Mouse (Mus musculus) midbrain, embryonic 12.5 days (tissue): ENCODE measurements at regions not wholly inside any gene's neighbourhood (a gene's known extent, or its start where the extent isn't known, plus 50 kb on each side); places are given as distances from the start of the nearest gene placed in this dataset.
A peak's percentile ranks its signal among the peaks of the same experiment; 100 is the strongest.
"Not testable (repeated sequence)": the region's sequence is repeated elsewhere in the genome, so short reads cannot be mapped to it uniquely, and the experiment has no call there.

ENCODE experiments used
- ATAC-seq: fragments of 200-750 bp; cut with Nextera tagmentation; 2 replicates; pipeline ENCODE4 v1.8.0; 2017; ENCODE audit warnings: low read depth, moderate TSS enrichment, moderate library complexity; ENCODE audit not compliant: low FRiP score
- H3K27ac ChIP-seq: fragments of 300-500 bp; sonication (generic); replicated peaks from 2 replicates; pipeline ENCODE4 v1.5.1; 2016; ENCODE audit warnings: mild to moderate bottlenecking
- H3K27me3 ChIP-seq: fragments of 300-500 bp; sonication (generic); 2 replicates; pipeline ENCODE4 v1.6.1; 2016; ENCODE audit warnings: mild to moderate bottlenecking
- H3K36me3 ChIP-seq: fragments of 300-500 bp; sonication (generic); 2 replicates; pipeline ENCODE4 v1.6.1; 2016
- H3K4me1 ChIP-seq: fragments of 300-500 bp; sonication (generic); 2 replicates; pipeline ENCODE4 v1.6.1; 2016
- H3K4me2 ChIP-seq: fragments of 300-500 bp; sonication (generic); replicated peaks from 2 replicates; pipeline ENCODE4 v1.6.1; 2016; ENCODE audit warnings: mild to moderate bottlenecking, moderate library complexity
- H3K4me3 ChIP-seq: fragments of 300-500 bp; sonication (generic); 2 replicates; pipeline ENCODE4 v1.5.1; 2016; ENCODE audit warnings: mild to moderate bottlenecking
- H3K9ac ChIP-seq: fragments of 300-500 bp; sonication (generic); replicated peaks from 2 replicates; pipeline ENCODE4 v1.6.1; 2016; ENCODE audit warnings: mild to moderate bottlenecking, moderate library complexity
- H3K9me3 ChIP-seq: fragments of 300-500 bp; sonication (generic); 2 replicates; pipeline ENCODE4 v1.6.1; 2016; ENCODE audit warnings: mild to moderate bottlenecking
- WGBS: fragments of 180-500 bp; shearing (Covaris S2); methylation state at CpG from one replicate; pipeline ENCODE4 v1.1.7; 2016; 5-methylcytosine and 5-hydroxymethylcytosine counted together

DNA sequence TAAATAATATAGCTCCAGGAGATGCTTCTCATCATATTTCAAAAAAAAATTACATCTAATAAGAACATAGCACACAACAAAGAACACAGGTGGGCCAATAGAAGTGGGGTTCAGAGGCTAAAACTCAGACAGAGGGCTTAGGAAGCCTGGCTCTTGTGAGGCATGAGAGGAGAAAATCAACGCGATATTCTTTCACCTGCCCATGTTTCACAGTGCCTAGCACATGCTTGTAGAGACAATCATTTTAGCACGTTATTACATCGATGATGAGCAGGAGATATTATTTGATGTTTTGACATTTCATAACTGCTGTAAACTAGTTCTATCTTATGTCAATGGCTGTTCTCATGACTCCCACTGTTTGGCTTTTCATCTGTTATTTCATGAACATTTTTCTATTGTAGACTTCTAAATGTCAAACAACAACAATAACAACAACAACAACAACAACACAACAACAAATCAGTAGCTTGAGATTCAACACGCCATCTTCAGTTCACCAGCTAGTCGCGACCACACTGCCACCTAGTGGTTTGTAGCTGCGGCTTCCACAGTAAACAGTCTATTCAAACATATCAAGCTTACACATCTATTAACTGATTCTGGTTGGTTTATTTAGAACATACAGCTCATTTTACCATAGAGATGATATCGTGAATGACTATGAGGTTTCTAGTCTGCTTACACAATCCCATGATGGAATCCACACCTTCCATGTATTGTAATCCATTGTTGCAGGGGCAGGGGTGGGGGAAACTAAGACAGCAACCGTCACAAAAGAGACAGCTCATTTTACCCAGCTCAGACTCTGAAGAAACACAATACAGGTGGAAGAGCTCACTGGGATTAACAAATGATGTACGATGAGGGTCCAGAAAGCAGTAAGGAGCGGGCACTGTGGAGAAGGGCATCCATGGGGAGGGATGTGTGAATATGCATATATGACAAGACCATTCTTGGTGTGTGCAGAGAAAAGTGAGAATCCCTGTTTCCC lies 60.5 kb upstream of the Tmem200a start:
- no peaks in the 10 kb centered on the region for H3K36me3 ChIP-seq
- peak; percentile 69 for ATAC-seq
- WGBS, result 32% methylated on average over 12 of the region's 12 CpGs
- H3K9ac ChIP-seq, result no peak overlapping the region
- H3K27me3 ChIP-seq, result no peaks in the 10 kb centered on the region
- H3K27ac ChIP-seq, result no peak overlapping the region
- H3K9me3 ChIP-seq, result no peaks in the 10 kb centered on the region
- no peaks in the 10 kb centered on the region for H3K4me1 ChIP-seq
- H3K4me2 ChIP-seq, result no peak overlapping the region
- H3K4me3 ChIP-seq, result no peak overlapping the region

DNA sequence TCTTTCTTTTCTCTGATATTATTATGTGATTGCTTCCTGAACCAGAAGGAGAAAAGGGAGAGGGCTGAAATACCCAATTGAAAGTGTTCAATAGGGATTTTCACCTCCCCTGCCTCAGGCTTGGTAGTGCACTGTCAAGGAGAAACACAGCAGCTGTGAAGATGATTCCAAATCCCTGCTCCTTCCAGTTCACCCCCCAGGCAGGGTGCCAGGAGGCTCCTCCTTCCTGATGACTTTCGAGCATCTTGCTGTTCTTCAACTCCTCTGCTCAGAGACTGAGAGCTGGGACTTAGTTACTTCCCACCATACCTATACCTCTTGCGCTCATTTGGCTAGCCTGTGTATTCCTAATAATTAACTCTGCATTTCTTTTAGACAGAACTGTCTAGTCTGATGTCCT lies 73.7 kb upstream of the Tmem200a start:
- ATAC-seq, result no peak
- 78% methylated on average over 2 of the region's 2 CpGs for WGBS
- no peaks in the 10 kb centered on the region for H3K36me3 ChIP-seq
- H3K4me2 ChIP-seq, result no peak overlapping the region
- H3K9ac ChIP-seq, result no peak overlapping the region
- H3K4me3 ChIP-seq, result no peak overlapping the region
- no peaks in the 10 kb centered on the region for H3K4me1 ChIP-seq
- H3K27me3 ChIP-seq, result no peaks in the 10 kb centered on the region
- H3K27ac ChIP-seq, result no peak overlapping the region
- H3K9me3 ChIP-seq, result no peaks in the 10 kb centered on the region

DNA sequence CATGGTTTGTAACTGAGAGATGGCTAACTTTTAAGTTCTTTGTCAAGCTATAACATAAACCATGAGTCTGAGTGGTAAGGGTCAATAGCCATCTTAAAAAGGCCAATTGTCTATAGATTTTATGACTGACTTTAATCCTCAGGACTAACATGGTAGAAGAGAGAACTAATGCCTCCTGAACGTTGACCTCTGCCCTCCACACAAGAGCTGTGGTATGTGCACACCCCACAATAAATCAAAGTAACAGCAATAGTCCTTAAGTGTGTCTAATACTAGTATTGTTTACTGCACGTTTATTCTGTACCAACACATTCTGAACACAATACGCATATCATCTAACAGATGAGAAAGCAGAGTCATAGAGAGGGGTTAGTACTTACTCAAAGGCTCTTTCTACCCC lies 70.7 kb upstream of the Samd3 start:
- WGBS, result 33% methylated on average over 3 of the region's 3 CpGs
- no peak for ATAC-seq
- Histone ChIP-seq H3K36me3 (no peaks in the 10 kb centered on the region), H3K27ac (no peak overlapping the region), H3K4me2 (no peak overlapping the region), H3K27me3 (0 out of 2 replicates have a peak, but pooled peaks cover 4% of the 10 kb centered on the region), H3K4me3 (no peak overlapping the region), H3K4me1 (no peaks in the 10 kb centered on the region), H3K9ac (no peak overlapping the region), H3K9me3 (no peaks in the 10 kb centered on the region)

DNA sequence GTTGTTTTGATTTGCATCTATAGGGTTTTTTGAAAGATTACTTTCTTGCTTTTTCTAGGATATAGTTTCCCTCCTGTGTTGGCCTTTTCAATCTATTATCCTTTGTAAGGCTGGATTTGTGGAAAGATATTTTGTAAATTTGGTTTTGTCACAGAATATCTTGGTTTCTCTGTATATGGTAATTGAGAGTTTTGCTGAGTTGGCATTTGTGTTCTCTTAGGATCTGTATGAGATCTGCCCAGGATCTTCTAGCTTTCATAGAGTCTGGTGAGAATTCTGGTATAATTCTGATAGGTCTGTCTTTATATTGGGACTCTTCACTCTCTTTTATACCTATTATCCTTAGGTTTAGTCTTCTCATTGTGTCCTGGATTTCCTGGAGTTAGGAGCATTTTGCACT lies 68.4 kb upstream of the Samd3 start:
- not testable (repeated sequence) for H3K4me2 ChIP-seq, H3K36me3 ChIP-seq, ATAC-seq, H3K9ac ChIP-seq, H3K9me3 ChIP-seq, H3K27ac ChIP-seq, H3K4me3 ChIP-seq, H3K4me1 ChIP-seq, H3K27me3 ChIP-seq

DNA sequence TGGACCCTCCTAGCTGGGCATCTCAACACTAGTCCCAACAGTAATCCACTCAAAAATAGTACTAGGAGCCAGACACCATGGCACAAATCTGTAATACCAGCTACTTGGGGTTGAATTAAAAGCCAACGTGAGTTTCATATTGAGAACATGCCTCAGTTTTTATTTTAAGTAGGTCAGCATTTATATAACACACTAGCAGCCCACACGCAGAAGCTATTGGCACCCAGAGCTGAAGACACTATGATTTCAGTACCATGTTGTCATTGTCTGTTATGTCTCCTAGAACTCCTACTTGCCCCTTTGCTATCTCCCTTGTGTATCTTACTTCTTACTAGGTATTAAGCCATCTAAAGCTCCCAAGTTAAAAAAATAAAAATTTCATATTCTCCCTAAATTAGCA lies 65.0 kb upstream of the Samd3 start:
- WGBS, result 86% methylated on average over 2 of the region's 2 CpGs
- Histone ChIP-seq H3K4me3 (no peak overlapping the region), H3K9ac (no peak overlapping the region), H3K9me3 (no peaks in the 10 kb centered on the region), H3K27ac (no peak overlapping the region), H3K36me3 (no peaks in the 10 kb centered on the region), H3K27me3 (0 out of 2 replicates have a peak, but pooled peaks cover 4% of the 10 kb centered on the region), H3K4me1 (no peaks in the 10 kb centered on the region), H3K4me2 (no peak overlapping the region)
- no peak for ATAC-seq

DNA sequence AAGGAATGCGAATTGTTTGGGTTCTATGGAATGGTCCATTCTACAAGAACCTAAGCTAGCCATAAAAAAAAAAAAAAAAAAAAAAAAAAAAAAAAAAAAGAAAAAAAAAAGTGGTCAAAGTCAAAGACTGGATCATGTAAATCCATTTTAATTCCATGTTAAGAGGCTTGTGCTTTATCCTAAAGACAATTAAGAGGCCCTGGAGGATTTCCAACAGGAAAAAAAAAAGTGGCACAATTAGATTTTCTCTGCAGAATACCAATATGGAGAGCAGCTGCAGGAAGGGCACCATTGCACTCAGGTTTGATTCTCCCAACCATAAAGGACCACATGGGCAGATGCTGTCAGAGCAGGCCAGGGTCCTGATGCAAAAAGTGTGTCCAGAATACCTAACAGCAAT lies 51.9 kb upstream of the Samd3 start:
- no peak for ATAC-seq
- no peaks in the 10 kb centered on the region for H3K4me1 ChIP-seq

DNA sequence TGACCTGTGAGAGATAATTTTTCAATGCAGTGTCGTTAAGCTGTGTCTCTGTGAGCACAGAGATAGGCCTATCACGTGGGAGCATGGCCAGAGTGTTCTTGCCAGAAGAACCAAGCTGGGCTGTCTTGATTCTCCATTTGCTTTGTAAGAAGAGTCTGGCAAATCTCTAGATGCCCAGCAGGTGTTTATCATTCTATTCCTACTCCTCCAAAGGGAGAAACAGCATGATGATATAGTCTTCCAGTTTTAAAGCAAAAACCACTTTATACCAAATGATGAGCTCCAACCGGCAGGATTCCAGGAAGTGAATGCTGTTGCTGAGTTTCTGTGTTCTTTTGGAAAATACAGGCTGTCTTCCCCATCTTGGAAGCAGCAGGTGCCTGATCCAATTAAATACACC lies 51.2 kb upstream of the Samd3 start:
- Histone ChIP-seq H3K27ac (no peak overlapping the region), H3K9me3 (no peaks in the 10 kb centered on the region), H3K9ac (no peak overlapping the region), H3K4me1 (no peaks in the 10 kb centered on the region), H3K4me3 (no peak overlapping the region), H3K4me2 (no peak overlapping the region), H3K27me3 (no peaks in the 10 kb centered on the region), H3K36me3 (no peaks in the 10 kb centered on the region)
- ATAC-seq, result no peak
- 86% methylated on average over 3 of the region's 3 CpGs for WGBS

More for the DNA sequence above, 51.9 kb upstream of the Samd3 start:
- Histone ChIP-seq H3K36me3 (no peaks in the 10 kb centered on the region), H3K27ac (no peak overlapping the region), H3K9me3 (no peaks in the 10 kb centered on the region), H3K27me3 (no peaks in the 10 kb centered on the region), H3K4me2 (no peak overlapping the region), H3K4me3 (no peak overlapping the region), H3K9ac (no peak overlapping the region)
- 97% methylated on average over 1 of the region's 1 CpGs for WGBS
